Mouse (Mus musculus): Measurements from ENCODE around the gene Pak6.

Gene Pak6

DNA sequence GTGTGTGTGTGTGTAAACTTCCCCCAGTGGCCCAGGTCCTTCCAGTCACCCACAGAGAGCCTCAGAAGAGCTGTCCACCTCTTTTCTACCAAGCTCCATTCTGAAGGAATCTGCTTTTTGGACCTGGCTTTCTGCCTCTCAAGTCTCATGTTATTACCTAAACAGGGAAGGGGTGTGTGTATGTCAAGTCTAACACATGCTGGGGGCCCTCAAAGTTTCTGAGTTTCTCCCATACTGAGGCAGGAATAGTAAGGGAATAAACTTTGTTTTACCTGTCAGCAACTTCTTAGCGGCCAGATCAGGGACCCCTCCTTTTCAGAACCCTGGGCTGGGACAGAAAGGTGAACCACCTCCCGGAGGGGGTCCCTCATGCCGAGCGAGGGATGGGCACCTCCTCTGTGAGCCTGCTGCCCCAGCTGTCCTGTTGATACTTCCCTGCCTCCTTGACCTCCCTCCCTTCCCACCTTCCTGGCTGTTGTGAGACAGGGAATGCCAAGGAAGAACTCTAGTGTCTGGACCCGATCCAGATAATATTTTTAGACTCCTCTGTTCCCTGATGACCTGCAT lies 34.3 kb downstream of the Pak6 start:
- no peak for DNase-seq (ENCODE audit: low spot score in 2 of 2)

- no peak for DNase-seq (ENCODE audit: low spot score in 2 of 2)
Measured at GRCm38 (mm10) chr2:118697955-118698354, 34.9 kb downstream of the Pak6 start.

- DNase-seq (ENCODE audit: low spot score in 2 of 2) = peak; percentile 73 to 87
Measured at GRCm38 (mm10) chr2:118700179-118701062, 37.3 kb downstream of the Pak6 start.

DNA sequence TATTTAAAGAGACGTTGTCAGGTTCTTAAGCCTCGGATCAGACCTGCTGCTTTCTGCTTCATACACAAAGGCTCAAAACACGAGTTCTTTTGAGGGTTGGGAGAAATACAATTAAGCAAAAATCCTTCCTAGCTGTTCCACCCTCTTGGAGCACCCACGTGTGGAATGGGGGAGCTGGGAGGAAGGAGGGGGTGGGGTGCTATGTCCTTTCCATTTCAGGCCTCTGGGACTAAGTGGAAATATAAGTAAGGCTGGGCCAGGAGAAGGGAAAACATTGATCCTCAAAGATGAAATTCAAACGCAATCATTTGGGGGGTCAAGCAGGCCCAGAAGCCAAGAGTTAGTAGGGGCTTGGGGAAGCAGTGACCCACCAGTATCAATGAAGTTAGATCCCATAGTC lies 38.1 kb downstream of the Pak6 start:
- no peak for DNase-seq (ENCODE audit: low spot score in 2 of 2)

GRCm38 (mm10) chr2:118701971-118702882 lies 39.1 kb downstream of the Pak6 start:
- DNase-seq (ENCODE audit: low spot score in 2 of 2) = no peak

DNA sequence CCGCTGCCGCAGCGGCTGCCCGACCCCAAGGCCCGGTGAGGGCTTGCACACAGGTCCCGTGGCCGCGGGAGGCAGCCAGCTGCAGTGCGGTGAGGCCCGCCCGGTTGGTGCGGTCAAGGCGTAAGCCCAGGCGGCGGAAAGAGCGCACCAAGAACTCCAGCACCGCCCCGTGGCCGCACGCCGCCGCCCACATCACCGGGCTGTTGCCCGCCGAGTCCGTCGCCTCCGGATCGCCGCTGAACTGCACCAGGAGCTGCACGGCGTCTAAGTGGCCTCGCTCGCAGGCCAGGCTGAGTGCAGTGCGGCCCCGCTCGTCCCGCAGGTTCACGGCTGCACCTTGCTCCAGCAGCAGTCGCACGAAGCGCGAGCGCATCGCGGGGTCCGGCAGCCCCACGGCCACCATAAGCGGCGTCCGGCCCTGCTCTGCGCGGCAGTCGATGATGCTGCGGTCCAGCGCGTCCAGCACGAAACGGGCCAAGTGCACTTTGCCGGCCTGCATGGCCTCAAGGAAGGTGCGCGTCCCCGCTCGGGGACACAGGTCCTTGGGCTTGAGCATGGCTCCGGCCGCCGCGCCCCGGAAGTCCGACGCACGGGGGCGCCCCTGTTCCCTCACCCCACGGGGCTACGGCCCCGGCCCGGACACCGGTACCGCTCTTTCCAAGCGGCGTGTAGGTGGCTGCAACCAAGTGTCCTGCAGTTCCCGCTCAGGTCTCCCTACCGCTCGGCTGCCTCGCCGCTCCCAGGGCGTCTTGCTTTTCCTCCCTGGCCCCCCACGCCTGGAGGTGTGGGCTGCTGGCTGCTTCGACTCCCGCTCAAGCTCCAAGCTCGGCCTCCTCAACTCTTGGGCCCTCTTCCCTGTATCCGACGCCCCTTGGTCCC lies 40.0 kb downstream of the Pak6 start:
- DNase-seq (ENCODE audit: low spot score in 2 of 2) = peak in 1 of 2 experiments; percentile 40

DNA sequence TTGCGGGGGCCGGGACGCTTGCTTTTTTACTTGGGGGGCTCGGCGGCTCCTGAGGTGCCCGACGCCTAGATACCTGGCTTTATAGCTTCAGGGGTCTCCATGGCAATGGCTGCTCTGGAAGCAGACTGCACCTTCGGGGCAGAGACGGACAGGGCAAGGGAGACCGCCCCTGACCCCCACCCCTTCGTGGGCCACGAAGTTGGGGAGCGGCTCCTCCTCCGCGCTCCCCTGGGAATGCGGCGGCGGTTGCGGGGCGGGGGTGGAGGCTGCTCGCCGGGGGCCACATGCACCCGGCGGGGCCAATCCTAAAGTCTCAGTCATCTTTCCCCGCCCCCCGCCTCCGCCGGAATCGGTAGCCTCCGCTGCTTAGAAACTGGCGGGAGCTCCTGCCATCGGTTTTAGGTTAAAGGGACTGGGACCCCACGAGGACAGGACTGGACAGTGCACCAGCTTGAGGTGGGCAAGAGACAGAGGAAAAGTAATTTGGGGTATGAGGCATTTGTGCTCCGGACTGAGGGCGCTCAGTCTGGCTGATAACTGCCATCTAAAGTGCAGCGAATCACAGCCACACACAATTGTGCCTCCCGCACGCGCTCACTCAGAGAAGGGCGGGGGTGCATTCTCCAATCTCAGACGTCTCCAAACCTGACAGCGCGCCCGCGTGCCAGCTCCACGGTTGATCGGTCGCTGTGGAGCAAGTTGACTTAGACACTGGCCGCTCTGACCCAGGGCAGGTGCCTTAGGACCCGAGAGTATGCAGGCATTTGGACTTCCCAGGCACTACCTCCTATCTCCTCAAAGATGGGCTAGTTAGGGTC lies 41.0 kb downstream of the Pak6 start, which contains the start of gene Ankrd63:
Gene Ankrd63 (minus strand): TSS at position 51 of the 818 bp plus-strand sequence.
- DNase-seq (ENCODE audit: low spot score in 2 of 2) = no peak

DNA sequence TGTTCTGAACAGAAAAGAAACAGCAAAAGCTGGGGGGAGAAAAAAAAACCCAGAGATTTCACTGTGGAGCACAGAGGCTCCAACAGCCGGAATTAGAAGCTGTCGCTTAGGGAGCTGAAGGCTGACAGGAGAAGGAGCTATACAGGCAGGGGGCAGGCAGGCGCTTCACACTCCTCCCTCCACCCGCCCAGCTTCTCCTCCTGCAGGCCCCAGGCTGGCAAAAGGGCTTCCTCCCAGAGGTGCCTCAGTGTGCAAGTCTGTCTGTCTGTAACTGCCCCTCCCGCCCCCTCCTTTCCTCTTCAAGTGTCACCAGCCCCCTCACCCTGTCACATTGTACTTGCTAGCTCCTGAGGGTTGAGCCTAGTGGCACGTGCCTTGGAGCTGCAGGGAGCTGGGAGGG lies 43.3 kb downstream of the Pak6 start:
- DNase-seq (ENCODE audit: low spot score in 2 of 2) = no peak

DNA sequence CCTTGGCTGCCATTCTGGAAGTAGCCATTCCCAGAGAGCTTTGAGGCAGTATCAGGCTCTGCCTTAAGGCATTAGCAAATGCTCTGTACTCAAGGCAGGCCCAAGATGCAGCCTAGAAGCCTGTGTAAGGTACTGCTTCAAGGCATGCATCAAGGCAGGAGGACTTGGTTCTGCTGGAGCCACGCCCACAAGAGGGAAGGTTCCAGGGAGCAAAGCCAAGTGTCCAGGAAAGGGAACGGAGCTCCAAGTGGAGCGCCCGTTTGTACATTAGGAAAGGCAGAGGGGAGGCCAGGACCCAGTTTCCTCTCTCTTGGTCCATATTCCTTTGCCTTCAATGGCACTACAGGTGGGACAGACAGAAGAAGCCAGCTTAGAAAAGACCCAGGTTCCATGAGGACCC lies 45.4 kb downstream of the Pak6 start:
- no peak for DNase-seq (ENCODE audit: low spot score in 2 of 2)

- no peak for DNase-seq (ENCODE audit: low spot score in 2 of 2)
Measured at GRCm38 (mm10) chr2:118709655-118710221, 46.6 kb downstream of the Pak6 start.

DNA sequence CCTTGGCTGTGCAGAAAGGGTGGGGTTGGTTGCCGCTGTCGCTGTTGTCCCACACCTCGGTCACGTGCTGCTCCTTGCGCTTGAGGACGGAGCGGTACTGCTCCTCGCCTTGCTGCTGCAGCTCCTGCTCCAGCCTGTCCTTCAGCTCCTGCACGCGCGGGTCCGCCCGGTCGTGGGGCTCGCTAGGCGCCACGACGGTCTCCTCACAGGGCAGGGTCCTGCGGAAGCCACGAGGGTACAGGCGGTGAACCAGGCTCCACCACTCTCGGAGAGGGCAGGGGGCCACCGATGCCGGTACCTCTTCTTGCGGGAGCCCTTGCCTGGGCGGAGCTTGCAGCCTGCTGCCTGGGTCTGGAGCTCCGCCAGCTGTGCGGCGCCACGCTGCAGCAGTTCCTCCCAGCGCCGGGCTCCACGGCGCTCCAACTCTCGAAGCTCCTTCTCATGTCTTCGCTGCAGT lies 48.0 kb downstream of the Pak6 start:
- DNase-seq (ENCODE audit: low spot score in 2 of 2) = no peak

GRCm38 (mm10) chr2:118713631-118714030 lies 50.5 kb downstream of the Pak6 start:
- no peak for DNase-seq (ENCODE audit: low spot score in 2 of 2)

GRCm38 (mm10) chr2:118714230-118714629 lies 51.1 kb downstream of the Pak6 start:
- DNase-seq (ENCODE audit: low spot score in 2 of 2) = no peak

GRCm38 (mm10) chr2:118716677-118717076 lies 53.6 kb downstream of the Pak6 start:
- DNase-seq (ENCODE audit: low spot score in 2 of 2) = no peak

DNA sequence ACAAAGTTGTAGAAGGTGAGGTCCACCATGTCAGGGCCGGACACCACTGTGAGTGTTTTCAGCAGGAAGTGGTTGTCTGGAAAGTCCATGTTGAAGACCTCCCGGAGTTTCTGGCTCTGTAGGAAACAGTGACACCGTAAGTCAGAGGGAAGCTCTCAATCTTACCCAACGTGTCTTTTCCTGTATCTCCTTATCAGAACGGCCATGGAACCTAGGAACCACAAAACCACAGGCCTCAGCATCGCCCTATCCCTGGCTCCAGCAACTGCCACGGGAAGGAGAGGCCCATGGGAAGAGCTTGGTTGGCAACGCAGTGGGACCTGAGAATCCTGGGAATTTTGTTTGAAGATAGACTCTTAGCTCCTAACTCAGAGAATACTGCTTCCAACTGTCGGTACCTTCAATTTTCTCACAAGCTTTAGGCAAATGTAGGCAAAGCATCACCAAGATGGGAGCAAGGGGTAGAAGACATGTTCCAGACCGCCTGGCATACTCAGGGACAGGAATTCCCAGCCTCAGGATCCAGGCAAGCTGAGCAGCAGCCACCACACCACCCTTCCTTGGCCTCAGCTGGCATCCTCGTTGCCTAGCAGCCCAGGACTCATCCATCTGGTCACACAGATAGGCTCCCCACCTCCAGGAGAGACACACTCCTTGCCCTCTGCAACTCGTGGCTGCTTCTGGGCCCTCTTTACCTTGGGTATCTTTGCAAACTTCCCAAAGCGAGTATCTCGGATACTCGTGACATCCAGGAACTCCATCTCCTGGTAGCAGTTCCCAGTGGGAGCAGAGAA lies 60.8 kb downstream of the Pak6 start:
- no peak for DNase-seq (ENCODE audit: low spot score in 2 of 2)

DNA sequence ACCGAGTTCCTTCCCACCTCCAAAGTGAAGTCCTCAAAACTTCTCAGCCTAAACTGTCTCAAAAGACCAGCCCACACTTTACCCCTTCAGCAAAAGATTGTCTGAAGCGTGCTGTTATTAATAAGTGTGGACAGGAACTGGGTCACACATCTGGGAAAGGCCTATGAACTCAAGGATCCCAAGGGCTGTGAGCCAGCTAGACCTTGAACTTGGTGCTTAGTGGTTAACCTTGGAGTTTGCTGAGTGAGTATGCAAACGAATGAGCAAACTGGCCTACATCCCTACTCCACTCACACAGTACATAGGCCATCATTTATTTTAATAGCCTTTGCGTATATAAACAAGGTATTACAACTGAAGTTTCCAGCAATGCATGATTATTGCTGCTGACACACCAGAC lies 62.4 kb downstream of the Pak6 start:
- DNase-seq (ENCODE audit: low spot score in 2 of 2) = no peak

- DNase-seq (ENCODE audit: low spot score in 2 of 2) = no peak
Measured at GRCm38 (mm10) chr2:118726873-118727272, 63.8 kb downstream of the Pak6 start.

- no peak for DNase-seq (ENCODE audit: low spot score in 2 of 2)
Measured at GRCm38 (mm10) chr2:118727911-118728310, 64.8 kb downstream of the Pak6 start.

DNA sequence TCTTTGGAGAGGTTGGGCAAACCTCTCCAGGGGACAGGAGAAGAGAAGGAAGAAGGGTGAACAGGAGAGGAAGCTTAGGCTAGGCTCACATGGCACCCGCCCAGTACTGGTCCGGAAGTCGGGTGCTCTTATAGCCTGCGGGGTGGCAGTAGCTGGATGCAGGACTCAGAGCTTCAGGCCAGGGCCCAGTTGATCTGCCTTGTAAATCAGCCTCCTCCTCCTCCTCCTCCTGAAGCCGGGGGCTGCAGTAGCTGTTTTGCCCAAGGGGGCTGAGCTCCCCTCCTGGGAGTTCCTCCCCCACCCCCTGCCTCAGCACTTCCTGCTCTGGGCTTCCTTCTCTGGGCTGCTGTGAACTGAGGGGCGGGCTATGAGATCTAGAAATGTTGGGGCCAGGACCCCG lies 65.2 kb downstream of the Pak6 start, which contains the start of gene Plcb2:
Gene Plcb2 (minus strand): TSS at position 102 of the 400 bp plus-strand sequence.
- DNase-seq (ENCODE audit: low spot score in 2 of 2) = no peak
